Mouse (Mus musculus) hindbrain, embryonic 14.5 days (tissue): Measurements from ENCODE around the gene Top2a. TPM values are rescaled to one million over a fixed set of nuclear protein-coding genes. Genes with fewer than 3 reads are reported as not detected.

ENCODE experiments used
- ATAC-seq: fragments of 200-750 bp; cut with Nextera tagmentation; 2 replicates; pipeline ENCODE4 v1.8.0; 2017; ENCODE audit warnings: moderate number of reproducible peaks, mild to moderate bottlenecking, moderate TSS enrichment, moderate library complexity; ENCODE audit not compliant: low FRiP score
- DNase-seq: peaks from one replicate; pipeline ENCODE4 v3.0.0-alpha.2; 2015; ENCODE audit warnings: low spot score
- H3K27ac ChIP-seq: fragments of 300-500 bp; sonication (generic); 2 replicates; pipeline ENCODE4 v1.5.1; 2014; ENCODE audit warnings: mild to moderate bottlenecking, moderate library complexity
- H3K27me3 ChIP-seq: fragments of 300-500 bp; sonication (generic); 2 replicates; pipeline ENCODE4 v1.6.1; 2014; ENCODE audit warnings: mild to moderate bottlenecking, low read length, mixed read lengths; ENCODE audit not compliant: control insufficient read depth, insufficient read depth
- H3K36me3 ChIP-seq: fragments of 300-500 bp; sonication (generic); replicated peaks from 2 replicates; pipeline ENCODE4 v1.6.1; 2014; ENCODE audit not compliant: control insufficient read depth, insufficient read depth
- H3K4me1 ChIP-seq: fragments of 300-500 bp; sonication (generic); replicated peaks from 2 replicates; pipeline ENCODE4 v1.6.1; 2014; ENCODE audit warnings: antibody characterized with exemption, low read length, mixed read lengths; ENCODE audit not compliant: control insufficient read depth, insufficient read depth
- H3K4me2 ChIP-seq: fragments of 300-500 bp; sonication (generic); replicated peaks from 2 replicates; pipeline ENCODE4 v1.6.1; 2014; ENCODE audit warnings: mild to moderate bottlenecking, moderate library complexity
- H3K4me3 ChIP-seq: fragments of 300-500 bp; sonication (generic); replicated peaks from 2 replicates; pipeline ENCODE4 v1.5.1; 2014; ENCODE audit warnings: mild to moderate bottlenecking, low read length
- H3K9ac ChIP-seq: fragments of 300-500 bp; sonication (generic); 2 replicates; pipeline ENCODE4 v1.6.1; 2014
- H3K9me3 ChIP-seq: fragments of 300-500 bp; sonication (generic); 2 replicates; pipeline ENCODE4 v1.6.1; 2016; ENCODE audit warnings: low read length; ENCODE audit not compliant: control insufficient read depth
- WGBS: fragments of 180-500 bp; shearing (Covaris S2); extraction: QIAGEN DNeasy Blood & Tissue Kit; methylation state at CpG from one replicate; pipeline ENCODE4 v1.1.7; 2014; 5-methylcytosine and 5-hydroxymethylcytosine counted together
- polyA plus RNA-seq: library from polyadenylated mRNA; unstranded; fragments of >200 nt; fragmentation: Nextera tagmentation; extraction: Ambion mirVana; gene quantifications from 2 replicates; pipeline ENCODE4 v1.2.1, GENCODE M21; 2014

The Top2a gene
- polyA plus RNA-seq, 1 experiment from 2014 or later = 34.2 TPM

DNA sequence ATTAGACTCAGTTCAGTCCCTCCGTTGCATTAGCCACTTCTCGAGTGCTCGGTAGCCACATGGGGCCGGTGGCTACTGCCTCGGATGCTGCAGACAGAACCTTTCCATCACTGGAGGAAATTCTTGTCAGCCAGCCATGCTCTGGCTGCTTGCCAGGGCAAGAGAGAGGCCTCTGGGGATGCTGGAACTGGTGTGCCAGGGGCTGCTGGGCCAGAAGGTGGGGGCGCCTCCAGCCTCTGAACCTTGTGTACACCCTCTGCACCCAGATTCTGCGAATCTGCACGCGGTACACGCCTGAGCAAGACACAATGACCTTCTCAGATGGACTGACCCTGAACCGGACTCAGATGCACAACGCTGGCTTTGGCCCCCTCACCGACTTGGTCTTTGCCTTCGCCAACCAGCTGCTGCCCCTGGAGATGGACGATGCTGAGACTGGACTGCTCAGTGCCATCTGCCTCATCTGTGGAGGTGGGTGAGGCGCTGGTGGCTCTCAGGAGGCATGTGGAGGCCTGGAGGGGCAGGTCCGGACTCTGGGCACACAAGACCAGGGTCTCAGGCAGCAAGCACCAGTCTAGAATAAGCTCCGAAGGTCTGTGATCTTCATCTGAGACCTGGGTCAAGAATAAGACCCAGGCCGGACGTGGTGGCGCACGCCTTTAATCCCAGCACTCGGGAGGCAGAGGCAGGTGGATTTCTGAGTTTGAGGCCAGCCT, 52.5 kb downstream of the Top2a start:
- Histone ChIP-seq H3K9ac (no peak overlapping the region), H3K27me3 (no peaks in the 10 kb centered on the region), H3K27ac (peak overlapping the region; percentile 90), H3K9me3 (no peaks in the 10 kb centered on the region), H3K36me3 (peaks cover 35% of the 10 kb centered on the region), H3K4me1 (peaks cover 53% of the 10 kb centered on the region), H3K4me3 (no peak overlapping the region), H3K4me2 (peak overlapping the region; percentile 8; the same call in 1 of the 2 replicates)
- 38% methylated on average over 23 of the region's 23 CpGs for WGBS
- DNase-seq = peak; percentile 77
- ATAC-seq = no peak

DNA sequence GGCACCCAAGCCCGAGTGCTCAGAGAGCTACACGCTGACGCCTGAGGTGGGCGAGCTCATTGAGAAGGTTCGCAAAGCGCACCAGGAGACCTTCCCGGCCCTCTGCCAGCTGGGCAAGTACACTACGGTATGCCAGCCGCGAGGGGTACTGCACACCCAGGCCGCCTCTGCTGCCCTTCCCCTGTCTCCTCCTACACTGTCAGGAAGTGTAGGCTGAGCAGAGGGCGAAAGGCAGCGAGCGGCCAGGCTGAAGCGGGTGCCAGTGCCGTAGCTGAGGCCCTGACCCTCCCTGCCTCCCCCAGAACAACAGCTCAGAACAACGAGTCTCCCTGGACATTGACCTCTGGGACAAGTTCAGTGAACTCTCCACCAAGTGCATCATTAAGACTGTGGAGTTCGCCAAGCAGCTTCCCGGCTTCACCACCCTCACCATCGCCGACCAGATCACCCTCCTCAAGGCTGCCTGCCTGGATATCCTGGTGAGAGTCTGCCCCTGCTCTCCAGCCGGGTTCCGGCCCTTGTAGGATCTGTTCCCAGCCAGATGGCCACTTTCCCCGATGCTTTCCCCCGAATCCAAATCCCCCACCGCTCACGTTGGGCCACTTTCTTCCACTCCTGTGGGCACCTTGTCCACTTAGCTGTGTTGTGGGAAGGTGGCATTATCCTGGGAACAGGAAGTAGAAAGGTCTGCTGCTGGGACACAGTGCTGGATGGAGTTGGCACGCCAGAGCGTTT, 53.6 kb downstream of the Top2a start:
- Histone ChIP-seq H3K4me3 (no peak overlapping the region), H3K9ac (peak overlapping the region; percentile 44), H3K4me1 (peaks cover 65% of the 10 kb centered on the region), H3K9me3 (no peaks in the 10 kb centered on the region), H3K4me2 (peak overlapping the region; percentile 37), H3K36me3 (peaks cover 35% of the 10 kb centered on the region), H3K27me3 (no peaks in the 10 kb centered on the region), H3K27ac (peak overlapping the region; percentile 90)
- ATAC-seq = no peak
- 32% methylated on average over 29 of the region's 29 CpGs for WGBS
- DNase-seq = no peak

- Histone ChIP-seq H3K4me3 (no peak overlapping the region), H3K9me3 (no peaks in the 10 kb centered on the region), H3K4me2 (peak overlapping the region; percentile 37), H3K4me1 (peaks cover 73% of the 10 kb centered on the region), H3K27ac (peak overlapping the region; percentile 90), H3K9ac (peak overlapping the region; percentile 44; the same call in 1 of the 2 replicates), H3K27me3 (no peaks in the 10 kb centered on the region), H3K36me3 (peaks cover 35% of the 10 kb centered on the region)
- DNase-seq (peak; percentile 67), ATAC-seq (peak; percentile 49)
- 12% methylated on average over 17 of the region's 17 CpGs for WGBS
Observed at GRCm38 (mm10) chr11:98969496-98969927, 54.5 kb downstream of the Top2a start.

DNA sequence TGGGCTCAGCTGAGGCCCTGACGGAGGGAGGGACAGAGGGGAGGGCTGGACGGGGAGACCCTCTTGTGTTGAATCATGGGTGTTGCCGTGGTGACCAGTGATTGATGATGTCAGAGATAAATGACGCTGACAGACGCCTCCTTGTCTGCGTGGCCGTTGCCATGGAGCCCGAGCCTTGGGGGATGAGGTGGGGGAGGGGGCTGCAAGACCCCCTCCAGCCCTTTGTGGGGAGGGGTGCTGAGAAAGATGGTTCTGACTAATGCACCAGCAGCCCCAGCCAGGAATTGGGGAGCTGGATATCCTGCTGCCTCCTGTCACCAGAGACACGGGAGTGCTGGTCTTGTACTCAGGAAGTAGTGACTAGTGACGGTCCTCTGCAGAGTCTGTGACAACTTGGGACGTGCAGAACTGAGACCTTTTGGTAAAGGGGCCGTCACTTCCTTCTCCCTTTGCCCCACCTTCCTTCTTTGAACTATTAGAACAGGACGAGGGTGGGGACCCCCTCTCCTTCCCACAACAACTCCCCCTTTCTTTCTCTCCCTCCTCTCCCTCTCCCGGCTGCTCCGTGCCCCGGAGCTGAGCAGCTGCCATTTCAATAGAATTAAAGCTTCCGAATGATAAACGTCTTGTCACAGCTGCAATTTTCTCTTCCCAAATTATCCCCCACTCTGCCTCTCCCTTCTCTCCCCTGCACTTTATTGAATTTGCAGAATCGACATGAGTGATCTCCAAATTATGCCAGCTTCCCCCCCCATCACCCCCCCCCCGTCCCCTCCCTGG, 55.1 kb downstream of the Top2a start:
- Histone ChIP-seq H3K9me3 (no peaks in the 10 kb centered on the region), H3K27me3 (no peaks in the 10 kb centered on the region), H3K4me3 (no peak overlapping the region), H3K9ac (peak overlapping the region; percentile 3), H3K4me1 (peaks cover 79% of the 10 kb centered on the region), H3K4me2 (peak overlapping the region; percentile 37), H3K36me3 (peaks cover 35% of the 10 kb centered on the region), H3K27ac (peak overlapping the region; percentile 90)
- DNase-seq (peak; percentile 71), ATAC-seq (peak; percentile 19)
- 2% methylated on average over 20 of the region's 20 CpGs for WGBS

- no peak for DNase-seq
Observed at GRCm38 (mm10) chr11:98968079-98968478, 55.9 kb downstream of the Top2a start.

GRCm38 (mm10) chr11:98966499-98967141, 57.4 kb downstream of the Top2a start:
- peaks cover 99% of the 10 kb centered on the region for H3K4me1 ChIP-seq
- WGBS = 14% methylated on average over 9 of the region's 9 CpGs
- H3K9ac ChIP-seq = peak overlapping the region; percentile 69
- ATAC-seq (peak; percentile 15; the same call in 1 of the 2 replicates), DNase-seq (peak; percentile 70)
- peak overlapping the region; percentile 90 for H3K27ac ChIP-seq
- peaks cover 14% of the 10 kb centered on the region for H3K36me3 ChIP-seq
- H3K4me3 ChIP-seq = no peak overlapping the region
- H3K4me2 ChIP-seq = peak overlapping the region; percentile 98
- H3K27me3 ChIP-seq = no peaks in the 10 kb centered on the region
- no peaks in the 10 kb centered on the region for H3K9me3 ChIP-seq

More at GRCm38 (mm10) chr11:98968079-98968478, 55.9 kb downstream of the Top2a start:
- Histone ChIP-seq H3K9me3 (no peaks in the 10 kb centered on the region), H3K4me1 (peaks cover 87% of the 10 kb centered on the region), H3K27me3 (no peaks in the 10 kb centered on the region), H3K4me2 (peak overlapping the region; percentile 37), H3K9ac (peak overlapping the region; percentile 3), H3K27ac (peak overlapping the region; percentile 90), H3K4me3 (no peak overlapping the region), H3K36me3 (peaks cover 27% of the 10 kb centered on the region)
- no peak for ATAC-seq
- 32% methylated on average over 16 of the region's 16 CpGs for WGBS

- Histone ChIP-seq H3K27me3 (no peaks in the 10 kb centered on the region), H3K9ac (peak overlapping the region; percentile 69), H3K9me3 (no peaks in the 10 kb centered on the region), H3K4me1 (peaks cover 96% of the 10 kb centered on the region), H3K27ac (peak overlapping the region; percentile 90), H3K4me2 (peak overlapping the region; percentile 98), H3K36me3 (peaks cover 5% of the 10 kb centered on the region; the same call in 1 of the 2 replicates), H3K4me3 (0 out of 2 replicates have a peak overlapping the region, but pooled peaks have one; percentile 3)
- DNase-seq (no peak), ATAC-seq (no peak)
- 4% methylated on average over 11 of the region's 11 CpGs for WGBS
Observed at GRCm38 (mm10) chr11:98965416-98966077, 58.4 kb downstream of the Top2a start.

- H3K27me3 ChIP-seq = no peaks in the 10 kb centered on the region
- no peaks in the 10 kb centered on the region for H3K36me3 ChIP-seq
- ATAC-seq = no peak
- peak overlapping the region; percentile 98 for H3K4me2 ChIP-seq
- H3K27ac ChIP-seq = peak overlapping the region; percentile 90
- WGBS = 11% methylated on average over 15 of the region's 15 CpGs
- peaks cover 95% of the 10 kb centered on the region for H3K4me1 ChIP-seq
- peak overlapping the region; percentile 59 for H3K4me3 ChIP-seq
- H3K9me3 ChIP-seq = no peaks in the 10 kb centered on the region
- DNase-seq = no peak
- H3K9ac ChIP-seq = peak overlapping the region; percentile 69
Observed at GRCm38 (mm10) chr11:98964616-98965415, 59.2 kb downstream of the Top2a start.
